Mouse (Mus musculus): ENCODE results near the gene Fstl1. TPM values are rescaled to one million over a fixed set of nuclear protein-coding genes. Genes with fewer than 3 reads are reported as not detected.

The Fstl1 gene
- polyA plus RNA-seq, 2 experiments: 9.9 to 15.4 TPM

GRCm38 (mm10) chr16:37731431-37731830 lies 45.2 kb upstream of the Fstl1 start:
- ATAC-seq (ENCODE audit: insufficient read depth) (no peak), DNase-seq (ENCODE audit: low read depth in 3 of 3, low spot score in 3 of 3) (no peak)
- peaks cover 0 to 3% of the 10 kb centered on the region in 2 experiments; a peak in 1 of 4 replicates for H3K4me1 ChIP-seq (replicated peaks; ENCODE audit: control insufficient read depth in 2 of 2, insufficient read depth in 2 of 2, low read length in 1 of 2)
- no peak overlapping the region for H3K9ac ChIP-seq (replicated peaks)
- no peaks in the 10 kb centered on the region for H3K9me3 ChIP-seq (ENCODE audit: control insufficient read depth, low read length)
- 9% methylated on average over 4 of the region's 4 CpGs for WGBS (ENCODE audit: insufficient replicate concordance)
- no peak overlapping the region for H3K4me3 ChIP-seq (ENCODE audit: insufficient read depth in 1 of 2, low read depth in 2 of 2, low read length in 2 of 2)
- no peak overlapping the region for H3K4me2 ChIP-seq (ENCODE audit: low read depth)
- no peaks in the 10 kb centered on the region for H3K36me3 ChIP-seq (replicated peaks; ENCODE audit: control insufficient read depth, insufficient read depth, low read depth)
- TF ChIP-seq EP300 (IDR thresholded peaks at IDR 0.05; ENCODE audit: low read depth) (no peak), CTCF (IDR thresholded peaks at IDR 0.05; ENCODE audit: low read depth) (no peak)
- H3K27ac ChIP-seq: no peak overlapping the region
- H3K27me3 ChIP-seq (ENCODE audit: control insufficient read depth, insufficient read depth, low read length): no peaks in the 10 kb centered on the region

- H3K4me1 ChIP-seq (replicated peaks; ENCODE audit: control insufficient read depth in 2 of 2, insufficient read depth in 2 of 2, low read length in 1 of 2): peaks cover 0 to 3% of the 10 kb centered on the region in 2 experiments; a peak in 1 of 4 replicates
- TF ChIP-seq CTCF (IDR thresholded peaks at IDR 0.05; ENCODE audit: low read depth) (no peak), EP300 (IDR thresholded peaks at IDR 0.05; ENCODE audit: low read depth) (no peak)
- WGBS (ENCODE audit: insufficient replicate concordance): 50% methylated on average over 7 of the region's 7 CpGs
- no peak overlapping the region for H3K27ac ChIP-seq
- no peak for DNase-seq (ENCODE audit: low read depth in 3 of 3, low spot score in 3 of 3)
- H3K4me3 ChIP-seq (ENCODE audit: insufficient read depth in 1 of 2, low read depth in 2 of 2, low read length in 2 of 2): no peak overlapping the region
- no peak overlapping the region for H3K9ac ChIP-seq (replicated peaks)
- H3K27me3 ChIP-seq (ENCODE audit: control insufficient read depth, insufficient read depth, low read length): no peaks in the 10 kb centered on the region
- no peak for ATAC-seq (ENCODE audit: insufficient read depth)
- no peaks in the 10 kb centered on the region for H3K9me3 ChIP-seq (ENCODE audit: control insufficient read depth, low read length)
- H3K36me3 ChIP-seq (replicated peaks; ENCODE audit: control insufficient read depth, insufficient read depth, low read depth): no peaks in the 10 kb centered on the region
- H3K4me2 ChIP-seq (ENCODE audit: low read depth): no peak overlapping the region
Measured at GRCm38 (mm10) chr16:37732023-37732761, 44.5 kb upstream of the Fstl1 start.

- 66% methylated on average over 2 of the region's 2 CpGs for WGBS (ENCODE audit: insufficient replicate concordance)
- DNase-seq (ENCODE audit: low read depth in 3 of 3, low spot score in 3 of 3): no peak
- no peak for TF ChIP-seq CTCF (IDR thresholded peaks at IDR 0.05; ENCODE audit: low read depth)
- TF ChIP-seq EP300 (IDR thresholded peaks at IDR 0.05; ENCODE audit: low read depth): no peak
Measured at GRCm38 (mm10) chr16:37740076-37740475, 36.6 kb upstream of the Fstl1 start.

GRCm38 (mm10) chr16:37742266-37742665 lies 34.4 kb upstream of the Fstl1 start:
- ATAC-seq (ENCODE audit: insufficient read depth) (no peak), DNase-seq (ENCODE audit: low read depth in 3 of 3, low spot score in 3 of 3) (no peak)
- Histone ChIP-seq H3K9ac (replicated peaks) (no peak overlapping the region), H3K27ac (no peak overlapping the region), H3K4me1 (replicated peaks; ENCODE audit: control insufficient read depth in 2 of 2, insufficient read depth in 2 of 2, low read length in 1 of 2) (no peaks in the 10 kb centered on the region), H3K36me3 (replicated peaks; ENCODE audit: control insufficient read depth, insufficient read depth, low read depth) (no peaks in the 10 kb centered on the region), H3K27me3 (ENCODE audit: control insufficient read depth, insufficient read depth, low read length) (no peaks in the 10 kb centered on the region), H3K4me2 (ENCODE audit: low read depth) (no peak overlapping the region), H3K9me3 (ENCODE audit: control insufficient read depth, low read length) (no peaks in the 10 kb centered on the region), H3K4me3 (ENCODE audit: insufficient read depth in 1 of 2, low read depth in 2 of 2, low read length in 2 of 2) (no peak overlapping the region)
- TF ChIP-seq EP300 (IDR thresholded peaks at IDR 0.05; ENCODE audit: low read depth) (no peak), CTCF (IDR thresholded peaks at IDR 0.05; ENCODE audit: low read depth) (no peak)
- WGBS (ENCODE audit: insufficient replicate concordance): 47% methylated on average over 4 of the region's 4 CpGs

More at GRCm38 (mm10) chr16:37740076-37740475, 36.6 kb upstream of the Fstl1 start:
- no peak overlapping the region for H3K9ac ChIP-seq (replicated peaks)
- no peaks in the 10 kb centered on the region for H3K9me3 ChIP-seq (ENCODE audit: control insufficient read depth, low read length)
- no peak for ATAC-seq (ENCODE audit: insufficient read depth)
- H3K36me3 ChIP-seq (replicated peaks; ENCODE audit: control insufficient read depth, insufficient read depth, low read depth): no peaks in the 10 kb centered on the region
- no peak overlapping the region for H3K4me2 ChIP-seq (ENCODE audit: low read depth)
- no peak overlapping the region for H3K27ac ChIP-seq
- H3K27me3 ChIP-seq (ENCODE audit: control insufficient read depth, insufficient read depth, low read length): no peaks in the 10 kb centered on the region
- H3K4me3 ChIP-seq (ENCODE audit: insufficient read depth in 1 of 2, low read depth in 2 of 2, low read length in 2 of 2): no peak overlapping the region
- no peaks in the 10 kb centered on the region for H3K4me1 ChIP-seq (replicated peaks; ENCODE audit: control insufficient read depth in 2 of 2, insufficient read depth in 2 of 2, low read length in 1 of 2)

GRCm38 (mm10) chr16:37752876-37753275 lies 23.8 kb upstream of the Fstl1 start:
- Histone ChIP-seq H3K27me3 (ENCODE audit: control insufficient read depth, insufficient read depth, low read length) (no peaks in the 10 kb centered on the region), H3K4me1 (replicated peaks; ENCODE audit: control insufficient read depth in 2 of 2, insufficient read depth in 2 of 2, low read length in 1 of 2) (peaks cover 0 to 3% of the 10 kb centered on the region in 2 experiments; a peak in 1 of 4 replicates), H3K4me2 (ENCODE audit: low read depth) (no peak overlapping the region), H3K36me3 (replicated peaks; ENCODE audit: control insufficient read depth, insufficient read depth, low read depth) (no peaks in the 10 kb centered on the region), H3K9me3 (ENCODE audit: control insufficient read depth, low read length) (no peaks in the 10 kb centered on the region), H3K4me3 (ENCODE audit: insufficient read depth in 1 of 2, low read depth in 2 of 2, low read length in 2 of 2) (no peak overlapping the region), H3K9ac (replicated peaks) (no peak overlapping the region), H3K27ac (no peak overlapping the region)
- 17% methylated on average over 2 of the region's 2 CpGs for WGBS (ENCODE audit: insufficient replicate concordance)
- no peak for TF ChIP-seq CTCF (IDR thresholded peaks at IDR 0.05; ENCODE audit: low read depth)
- no peak for TF ChIP-seq EP300 (IDR thresholded peaks at IDR 0.05; ENCODE audit: low read depth)
- DNase-seq (ENCODE audit: low read depth in 3 of 3, low spot score in 3 of 3): no peak
- no peak for ATAC-seq (ENCODE audit: insufficient read depth)
